Mouse (Mus musculus): ENCODE measurements around the gene Mark3. TPM values are rescaled to one million over a fixed set of nuclear protein-coding genes. Genes with fewer than 3 reads are reported as not detected.

Mark3 gene
- polyA plus RNA-seq, 1 experiment from 2014 or later, result 70.5 TPM

GRCm38 (mm10) chr12:111563076-111563629 lies 11.2 kb upstream of the Mark3 start:
- Histone ChIP-seq H3K9ac (replicated peaks; ENCODE audit: low read length) (no peak overlapping the region), H3K27me3 (ENCODE audit: control insufficient read depth, insufficient read depth, low read length) (no peaks in the 10 kb centered on the region), H3K9me3 (replicated peaks; ENCODE audit: control insufficient read depth, low read length) (no peaks in the 10 kb centered on the region), H3K27ac (replicated peaks; ENCODE audit: low read depth, low read length) (no peak overlapping the region), H3K4me1 (ENCODE audit: control insufficient read depth, insufficient read depth, low read length) (no peaks in the 10 kb centered on the region), H3K36me3 (replicated peaks; ENCODE audit: control insufficient read depth, insufficient read depth, low read depth, low read length) (no peaks in the 10 kb centered on the region), H3K4me3 (ENCODE audit: low read depth, low read length) (no peak overlapping the region), H3K4me2 (ENCODE audit: low read depth, low read length) (no peak overlapping the region)
- 55% methylated on average over 5 of the region's 5 CpGs for WGBS
- DNase-seq (ENCODE audit: low spot score) (no peak), ATAC-seq (replicated peaks; ENCODE audit: insufficient number of reproducible peaks, low FRiP score, low TSS enrichment, low read depth) (no peak)

- H3K4me1 ChIP-seq (ENCODE audit: control insufficient read depth, insufficient read depth, low read length), result no peaks in the 10 kb centered on the region
- 85% methylated on average over 5 of the region's 5 CpGs for WGBS
- no peak overlapping the region for H3K9ac ChIP-seq (replicated peaks; ENCODE audit: low read length)
- no peaks in the 10 kb centered on the region for H3K9me3 ChIP-seq (replicated peaks; ENCODE audit: control insufficient read depth, low read length)
- no peak overlapping the region for H3K4me2 ChIP-seq (ENCODE audit: low read depth, low read length)
- DNase-seq (ENCODE audit: low spot score) (no peak), ATAC-seq (replicated peaks; ENCODE audit: insufficient number of reproducible peaks, low FRiP score, low TSS enrichment, low read depth) (no peak)
- no peak overlapping the region for H3K27ac ChIP-seq (replicated peaks; ENCODE audit: low read depth, low read length)
- no peaks in the 10 kb centered on the region for H3K27me3 ChIP-seq (ENCODE audit: control insufficient read depth, insufficient read depth, low read length)
- H3K36me3 ChIP-seq (replicated peaks; ENCODE audit: control insufficient read depth, insufficient read depth, low read depth, low read length), result no peaks in the 10 kb centered on the region
- H3K4me3 ChIP-seq (ENCODE audit: low read depth, low read length), result no peak overlapping the region
These were observed 9.0 kb upstream of the Mark3 start for GRCm38 (mm10) chr12:111565363-111565762.

- Histone ChIP-seq H3K9me3 (replicated peaks; ENCODE audit: control insufficient read depth, low read length) (no peaks in the 10 kb centered on the region), H3K4me3 (ENCODE audit: low read depth, low read length) (no peak overlapping the region), H3K9ac (replicated peaks; ENCODE audit: low read length) (no peak overlapping the region), H3K27me3 (ENCODE audit: control insufficient read depth, insufficient read depth, low read length) (no peaks in the 10 kb centered on the region), H3K36me3 (replicated peaks; ENCODE audit: control insufficient read depth, insufficient read depth, low read depth, low read length) (no peaks in the 10 kb centered on the region), H3K4me1 (ENCODE audit: control insufficient read depth, insufficient read depth, low read length) (no peaks in the 10 kb centered on the region; the same call in 1 of the 2 replicates), H3K27ac (replicated peaks; ENCODE audit: low read depth, low read length) (no peak overlapping the region), H3K4me2 (ENCODE audit: low read depth, low read length) (no peak overlapping the region)
- DNase-seq (ENCODE audit: low spot score), result no peak
- no peak for ATAC-seq (replicated peaks; ENCODE audit: insufficient number of reproducible peaks, low FRiP score, low TSS enrichment, low read depth)
- WGBS, result 74% methylated on average over 11 of the region's 11 CpGs
These were observed 5.5 kb upstream of the Mark3 start for GRCm38 (mm10) chr12:111568836-111569235.

- no peak for DNase-seq (ENCODE audit: low spot score)
- ATAC-seq (replicated peaks; ENCODE audit: insufficient number of reproducible peaks, low FRiP score, low TSS enrichment, low read depth), result no peak
- no peak overlapping the region for H3K4me2 ChIP-seq (ENCODE audit: low read depth, low read length)
- H3K9me3 ChIP-seq (replicated peaks; ENCODE audit: control insufficient read depth, low read length), result no peaks in the 10 kb centered on the region
- no peak overlapping the region for H3K9ac ChIP-seq (replicated peaks; ENCODE audit: low read length)
- no peak overlapping the region for H3K27ac ChIP-seq (replicated peaks; ENCODE audit: low read depth, low read length)
- no peaks in the 10 kb centered on the region for H3K36me3 ChIP-seq (replicated peaks; ENCODE audit: control insufficient read depth, insufficient read depth, low read depth, low read length)
- WGBS, result 80% methylated on average over 7 of the region's 7 CpGs
- H3K4me1 ChIP-seq (ENCODE audit: control insufficient read depth, insufficient read depth, low read length), result no peaks in the 10 kb centered on the region; the same call in 1 of the 2 replicates
- H3K27me3 ChIP-seq (ENCODE audit: control insufficient read depth, insufficient read depth, low read length), result no peaks in the 10 kb centered on the region
- no peak overlapping the region for H3K4me3 ChIP-seq (ENCODE audit: low read depth, low read length)
These were observed 1.9 kb upstream of the Mark3 start for GRCm38 (mm10) chr12:111572406-111572805.

- DNase-seq (ENCODE audit: low spot score), result no peak
- H3K27me3 ChIP-seq (ENCODE audit: control insufficient read depth, insufficient read depth, low read length), result no peaks in the 10 kb centered on the region
- no peak for ATAC-seq (replicated peaks; ENCODE audit: insufficient number of reproducible peaks, low FRiP score, low TSS enrichment, low read depth)
- no peaks in the 10 kb centered on the region for H3K36me3 ChIP-seq (replicated peaks; ENCODE audit: control insufficient read depth, insufficient read depth, low read depth, low read length)
- H3K9me3 ChIP-seq (replicated peaks; ENCODE audit: control insufficient read depth, low read length), result no peaks in the 10 kb centered on the region
- WGBS, result 48% methylated on average over 6 of the region's 6 CpGs
- peak overlapping the region; percentile 51 for H3K4me2 ChIP-seq (ENCODE audit: low read depth, low read length)
- peak overlapping the region; percentile 99 for H3K4me3 ChIP-seq (ENCODE audit: low read depth, low read length)
- H3K27ac ChIP-seq (replicated peaks; ENCODE audit: low read depth, low read length), result no peak overlapping the region
- no peaks in the 10 kb centered on the region; the same call in 1 of the 2 replicates for H3K4me1 ChIP-seq (ENCODE audit: control insufficient read depth, insufficient read depth, low read length)
- peak overlapping the region; percentile 50 for H3K9ac ChIP-seq (replicated peaks; ENCODE audit: low read length)
These were observed 1.0 kb upstream of the Mark3 start for GRCm38 (mm10) chr12:111573315-111573714.

GRCm38 (mm10) chr12:111574887-111575838 lies 840 bp downstream of the Mark3 start:
- Histone ChIP-seq H3K9me3 (replicated peaks; ENCODE audit: control insufficient read depth, low read length) (no peaks in the 10 kb centered on the region), H3K4me3 (ENCODE audit: low read depth, low read length) (peak overlapping the region; percentile 99), H3K36me3 (replicated peaks; ENCODE audit: control insufficient read depth, insufficient read depth, low read depth, low read length) (no peaks in the 10 kb centered on the region), H3K27me3 (ENCODE audit: control insufficient read depth, insufficient read depth, low read length) (no peaks in the 10 kb centered on the region), H3K27ac (replicated peaks; ENCODE audit: low read depth, low read length) (peak overlapping the region; percentile 86), H3K4me2 (ENCODE audit: low read depth, low read length) (peak overlapping the region; percentile 87), H3K4me1 (ENCODE audit: control insufficient read depth, insufficient read depth, low read length) (no peaks in the 10 kb centered on the region; the same call in 1 of the 2 replicates), H3K9ac (replicated peaks; ENCODE audit: low read length) (peak overlapping the region; percentile 96)
- WGBS, result under 1% methylated on average over 58 of the region's 58 CpGs
- DNase-seq (ENCODE audit: low spot score), result peak; percentile 52
- ATAC-seq (replicated peaks; ENCODE audit: insufficient number of reproducible peaks, low FRiP score, low TSS enrichment, low read depth), result peak; percentile 35

- ATAC-seq (replicated peaks; ENCODE audit: insufficient number of reproducible peaks, low FRiP score, low TSS enrichment, low read depth) (no peak), DNase-seq (ENCODE audit: low spot score) (no peak)
- Histone ChIP-seq H3K9ac (replicated peaks; ENCODE audit: low read length) (no peak overlapping the region), H3K4me3 (ENCODE audit: low read depth, low read length) (no peak overlapping the region), H3K27ac (replicated peaks; ENCODE audit: low read depth, low read length) (no peak overlapping the region), H3K27me3 (ENCODE audit: control insufficient read depth, insufficient read depth, low read length) (no peaks in the 10 kb centered on the region), H3K9me3 (replicated peaks; ENCODE audit: control insufficient read depth, low read length) (no peaks in the 10 kb centered on the region), H3K36me3 (replicated peaks; ENCODE audit: control insufficient read depth, insufficient read depth, low read depth, low read length) (no peaks in the 10 kb centered on the region), H3K4me2 (ENCODE audit: low read depth, low read length) (no peak overlapping the region), H3K4me1 (ENCODE audit: control insufficient read depth, insufficient read depth, low read length) (no peaks in the 10 kb centered on the region)
- 90% methylated on average over 1 of the region's 1 CpGs for WGBS
These were observed 8.7 kb downstream of the Mark3 start for GRCm38 (mm10) chr12:111583058-111583457.

- ATAC-seq (replicated peaks; ENCODE audit: insufficient number of reproducible peaks, low FRiP score, low TSS enrichment, low read depth) (no peak), DNase-seq (ENCODE audit: low spot score) (no peak)
- H3K27ac ChIP-seq (replicated peaks; ENCODE audit: low read depth, low read length), result no peak overlapping the region
- no peaks in the 10 kb centered on the region for H3K9me3 ChIP-seq (replicated peaks; ENCODE audit: control insufficient read depth, low read length)
- no peak overlapping the region for H3K4me3 ChIP-seq (ENCODE audit: low read depth, low read length)
- no peaks in the 10 kb centered on the region for H3K27me3 ChIP-seq (ENCODE audit: control insufficient read depth, insufficient read depth, low read length)
- no peak overlapping the region for H3K9ac ChIP-seq (replicated peaks; ENCODE audit: low read length)
- H3K4me1 ChIP-seq (ENCODE audit: control insufficient read depth, insufficient read depth, low read length), result no peaks in the 10 kb centered on the region
- no peaks in the 10 kb centered on the region for H3K36me3 ChIP-seq (replicated peaks; ENCODE audit: control insufficient read depth, insufficient read depth, low read depth, low read length)
- H3K4me2 ChIP-seq (ENCODE audit: low read depth, low read length), result no peak overlapping the region
- 79% methylated on average over 1 of the region's 1 CpGs for WGBS
These were observed 10.1 kb downstream of the Mark3 start for GRCm38 (mm10) chr12:111584401-111584800.
